Mouse (Mus musculus) neural tube, embryonic 14.5 days (tissue): ENCODE measurements around the gene Chaf1a. TPM values are rescaled to one million over a fixed set of nuclear protein-coding genes. Genes with fewer than 3 reads are reported as not detected.

Experiments
- ATAC-seq: fragments of 200-750 bp; cut with Nextera tagmentation; 2 replicates; pipeline ENCODE4 v1.8.0; 2017; ENCODE audit warnings: low read depth, mild to moderate bottlenecking, moderate TSS enrichment, moderate library complexity
- H3K27ac ChIP-seq: fragments of 300-500 bp; sonication (generic); 2 replicates; pipeline ENCODE4 v1.5.1; 2014; ENCODE audit warnings: low read depth, mild to moderate bottlenecking, control low read depth, low read length, moderate library complexity, mixed read lengths
- H3K27me3 ChIP-seq: fragments of 300-500 bp; sonication (generic); 2 replicates; pipeline ENCODE4 v1.6.1; 2014; ENCODE audit warnings: low read length; ENCODE audit not compliant: control insufficient read depth, insufficient read depth
- H3K36me3 ChIP-seq: fragments of 300-500 bp; sonication (generic); 2 replicates; pipeline ENCODE4 v1.6.1; 2014; ENCODE audit warnings: low read length, mixed read lengths; ENCODE audit not compliant: control insufficient read depth, insufficient read depth
- H3K4me1 ChIP-seq: fragments of 300-500 bp; sonication (generic); 2 replicates; pipeline ENCODE4 v1.6.1; 2014; ENCODE audit warnings: low read length; ENCODE audit not compliant: control insufficient read depth, insufficient read depth
- H3K4me2 ChIP-seq: fragments of 300-500 bp; sonication (generic); 2 replicates; pipeline ENCODE4 v1.6.1; 2014; ENCODE audit warnings: mild to moderate bottlenecking, low read depth, low read length, control low read depth
- H3K4me3 ChIP-seq: fragments of 300-500 bp; sonication (generic); 2 replicates; pipeline ENCODE4 v1.5.1; 2014; ENCODE audit warnings: low read depth, low read length, control low read depth, mixed read lengths
- H3K9ac ChIP-seq: fragments of 300-500 bp; sonication (generic); replicated peaks from 2 replicates; pipeline ENCODE4 v1.6.1; 2014; ENCODE audit warnings: low read depth, mild to moderate bottlenecking, control low read depth, low read length, mixed read lengths
- H3K9me3 ChIP-seq: fragments of 300-500 bp; sonication (generic); 2 replicates; pipeline ENCODE4 v1.6.1; 2016; ENCODE audit warnings: low read length; ENCODE audit not compliant: control insufficient read depth
- WGBS: fragments of 180-500 bp; shearing (Covaris S2); extraction: QIAGEN DNeasy Blood & Tissue Kit; methylation state at CpG from one replicate; pipeline ENCODE4 v1.1.7; 2014; 5-methylcytosine and 5-hydroxymethylcytosine counted together
- polyA plus RNA-seq: library from polyadenylated mRNA; unstranded; fragments of >200 nt; fragmentation: Nextera tagmentation; extraction: Ambion mirVana; gene quantifications from 2 replicates; pipeline ENCODE4 v1.2.1, GENCODE M21; 2014

Gene Chaf1a
- polyA plus RNA-seq, 1 experiment from 2014 or later = 2.3 TPM

DNA sequence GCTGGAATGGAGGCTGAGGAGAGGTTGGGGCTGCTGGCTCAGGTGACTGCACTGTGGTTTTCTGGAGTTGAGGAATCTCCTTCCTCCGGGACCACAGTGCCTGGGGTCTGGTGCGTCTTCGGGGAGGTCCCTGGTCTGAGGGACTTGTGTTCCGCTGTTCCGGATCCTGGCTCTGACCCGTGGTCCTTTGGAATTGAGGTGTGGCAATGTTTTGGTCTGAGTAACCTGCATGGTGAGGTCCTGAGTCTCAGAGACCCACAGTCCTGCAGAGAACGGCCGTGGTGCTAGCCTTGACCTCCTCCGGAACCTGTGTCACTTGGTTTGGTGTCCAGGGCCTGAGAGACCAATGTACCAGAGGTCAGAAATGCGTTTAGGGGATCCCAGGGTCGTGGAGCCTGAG, 39.7 kb downstream of the Chaf1a start:
- WGBS = 2% methylated on average over 11 of the region's 11 CpGs
- no peak for ATAC-seq
- H3K27me3 ChIP-seq = no peaks in the 10 kb centered on the region

DNA sequence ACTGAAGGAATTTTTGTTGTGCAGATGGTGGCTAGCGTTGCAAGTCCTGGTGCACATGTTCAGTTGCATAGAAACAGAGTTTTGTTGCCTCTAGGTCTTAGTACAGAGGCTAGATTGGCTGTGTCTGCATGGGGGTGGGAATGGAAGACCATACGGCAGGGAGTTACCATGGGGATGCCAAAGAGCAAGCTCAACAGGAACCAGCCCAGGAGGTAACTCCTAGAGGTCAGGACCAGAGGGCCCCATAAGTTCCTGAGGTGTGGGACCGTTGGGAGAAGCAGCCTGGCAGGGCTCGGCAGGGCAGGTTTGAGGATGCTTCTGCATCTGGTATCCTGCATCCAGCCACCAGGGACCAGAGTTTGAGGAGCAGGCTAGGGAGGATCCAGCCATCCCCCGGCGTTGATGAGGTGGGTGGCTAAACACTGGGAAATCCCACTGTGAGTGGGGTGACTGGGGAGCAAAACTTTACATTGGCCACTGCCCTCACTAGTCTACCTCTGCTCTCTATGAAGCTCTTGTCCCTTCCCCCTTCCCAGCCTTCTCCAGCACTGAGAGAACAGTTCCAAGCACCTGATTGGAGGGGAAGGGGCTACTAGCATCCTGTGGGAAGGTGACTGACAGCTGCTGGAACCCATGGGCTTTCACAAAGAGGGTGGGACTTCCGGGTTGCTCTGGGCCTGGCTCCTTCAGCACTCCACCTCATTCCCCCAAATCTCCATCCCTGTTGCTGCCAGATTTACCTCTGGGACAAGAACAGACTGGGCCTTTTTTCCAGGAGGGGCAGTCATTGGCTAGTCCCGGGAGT, 40.7 kb downstream of the Chaf1a start:
- WGBS = 5% methylated on average over 8 of the region's 8 CpGs
- Histone ChIP-seq H3K27ac (no peak overlapping the region), H3K36me3 (peaks cover 13% of the 10 kb centered on the region; the same call in 1 of the 2 replicates), H3K27me3 (no peaks in the 10 kb centered on the region), H3K9me3 (no peaks in the 10 kb centered on the region), H3K4me1 (peaks cover 22% of the 10 kb centered on the region), H3K4me2 (peak overlapping the region; percentile 96), H3K9ac (peak overlapping the region; percentile 74), H3K4me3 (peak overlapping the region; percentile 75)
- ATAC-seq = peak; percentile 47; the same call in 1 of the 2 replicates

More for the DNA sequence above, 39.7 kb downstream of the Chaf1a start:
- peak overlapping the region; percentile 74 for H3K9ac ChIP-seq
- peak overlapping the region; percentile 75 for H3K4me3 ChIP-seq
- H3K36me3 ChIP-seq = peaks cover 13% of the 10 kb centered on the region; the same call in 1 of the 2 replicates
- H3K27ac ChIP-seq = peak overlapping the region; percentile 13; the same call in 1 of the 2 replicates
- H3K4me1 ChIP-seq = peaks cover 22% of the 10 kb centered on the region
- H3K4me2 ChIP-seq = peak overlapping the region; percentile 96
- H3K9me3 ChIP-seq = no peaks in the 10 kb centered on the region

DNA sequence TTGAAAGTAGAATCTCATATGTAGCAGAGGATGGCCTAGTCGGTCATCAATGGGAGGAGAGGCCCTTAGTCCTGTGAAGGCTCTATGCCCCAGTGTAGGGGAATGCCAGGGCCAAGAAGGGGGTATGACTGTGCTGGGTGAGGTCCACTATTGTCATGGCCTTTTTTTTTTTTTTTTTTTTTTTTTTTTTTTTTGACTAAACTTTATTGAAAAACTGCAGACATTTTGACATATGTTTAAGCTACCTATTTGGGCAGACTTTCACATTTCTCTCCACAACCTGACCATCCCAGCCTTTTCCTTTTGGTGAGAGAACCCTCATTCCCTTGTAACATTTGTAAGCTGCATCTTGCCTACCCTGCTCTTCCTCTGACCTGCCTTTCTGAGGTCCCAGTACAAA, 52.1 kb downstream of the Chaf1a start:
- no peak overlapping the region for H3K4me3 ChIP-seq
- H3K4me2 ChIP-seq = no peak overlapping the region
- no peaks in the 10 kb centered on the region for H3K9me3 ChIP-seq
- peaks cover 23% of the 10 kb centered on the region for H3K36me3 ChIP-seq
- WGBS = 81% methylated on average over 1 of the region's 1 CpGs
- no peak overlapping the region for H3K9ac ChIP-seq
- no peak for ATAC-seq
- no peaks in the 10 kb centered on the region for H3K4me1 ChIP-seq
- no peaks in the 10 kb centered on the region for H3K27me3 ChIP-seq
- H3K27ac ChIP-seq = no peak overlapping the region

DNA sequence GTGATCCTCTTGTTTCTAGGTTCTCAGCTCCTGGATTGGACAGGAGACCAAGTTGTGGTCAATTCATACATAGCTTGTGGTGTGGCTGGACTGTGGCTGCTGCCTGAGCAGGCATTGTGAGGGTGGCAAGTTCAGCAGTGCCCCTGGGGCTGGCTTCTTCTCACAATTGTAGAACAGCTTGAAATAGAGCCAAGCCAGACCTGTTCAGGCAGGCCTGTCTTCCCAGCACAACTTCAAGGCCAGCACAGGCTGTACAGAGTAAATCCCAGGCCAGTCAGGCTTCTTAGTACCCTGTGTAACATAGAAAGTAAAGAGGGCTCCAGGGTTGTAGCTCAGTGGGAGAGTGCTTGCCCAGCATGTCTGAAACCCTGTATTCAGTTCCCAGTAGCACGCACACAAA, 52.6 kb downstream of the Chaf1a start:
- H3K9ac ChIP-seq = no peak overlapping the region
- H3K9me3 ChIP-seq = no peaks in the 10 kb centered on the region
- H3K27me3 ChIP-seq = no peaks in the 10 kb centered on the region
- no peak overlapping the region for H3K4me3 ChIP-seq
- no peaks in the 10 kb centered on the region for H3K4me1 ChIP-seq
- 100% methylated on average over 1 of the region's 1 CpGs for WGBS
- no peak for ATAC-seq
- no peak overlapping the region for H3K27ac ChIP-seq
- H3K4me2 ChIP-seq = no peak overlapping the region
- peaks cover 27% of the 10 kb centered on the region for H3K36me3 ChIP-seq

DNA sequence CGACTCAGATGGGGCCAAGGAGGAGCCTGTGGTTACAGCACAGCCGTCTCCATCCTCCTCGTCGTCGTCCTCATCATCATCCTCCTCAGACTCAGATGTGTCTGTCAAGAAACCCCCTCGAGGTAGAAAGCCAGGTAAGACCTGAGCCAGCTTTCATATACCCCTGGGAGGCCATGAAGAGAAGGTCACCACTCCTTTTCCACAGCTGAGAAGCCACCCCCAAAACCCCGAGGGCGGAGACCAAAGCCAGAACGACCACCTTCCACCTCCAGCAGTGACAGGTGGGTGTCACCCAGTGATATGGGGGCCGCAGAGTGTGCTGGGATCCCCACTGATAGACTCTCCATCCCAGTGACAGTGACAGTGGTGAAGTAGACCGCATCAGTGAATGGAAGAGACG, 56.6 kb downstream of the Chaf1a start:
- 92% methylated on average over 12 of the region's 12 CpGs for WGBS
- no peak overlapping the region for H3K4me2 ChIP-seq
- no peak for ATAC-seq
- peaks cover 41% of the 10 kb centered on the region for H3K36me3 ChIP-seq
- H3K4me1 ChIP-seq = no peaks in the 10 kb centered on the region
- H3K9ac ChIP-seq = no peak overlapping the region
- H3K9me3 ChIP-seq = no peaks in the 10 kb centered on the region
- no peaks in the 10 kb centered on the region for H3K27me3 ChIP-seq
- H3K4me3 ChIP-seq = no peak overlapping the region
- H3K27ac ChIP-seq = no peak overlapping the region

DNA sequence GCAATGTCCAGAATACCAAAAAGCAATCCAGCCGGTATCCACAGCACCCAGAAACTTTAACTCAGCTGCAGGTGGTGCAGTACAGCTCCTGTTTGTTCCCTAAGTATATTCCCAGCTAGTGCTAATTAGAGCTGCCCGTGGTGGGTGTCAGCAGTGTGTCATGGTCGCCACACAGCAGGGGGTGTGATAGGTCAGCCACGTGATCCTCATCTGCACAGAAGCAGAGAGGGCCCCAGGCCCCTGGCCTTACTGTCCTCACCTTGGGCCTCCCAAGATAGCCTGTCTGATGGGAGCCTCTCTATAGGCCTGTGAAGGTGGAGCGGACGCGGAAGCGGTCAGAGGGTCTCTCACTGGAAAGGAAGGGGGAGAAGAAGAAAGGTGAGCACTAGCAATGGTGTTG, 57.9 kb downstream of the Chaf1a start:
- H3K4me2 ChIP-seq = no peak overlapping the region
- no peaks in the 10 kb centered on the region for H3K9me3 ChIP-seq
- ATAC-seq = no peak
- no peak overlapping the region for H3K4me3 ChIP-seq
- WGBS = 93% methylated on average over 8 of the region's 8 CpGs
- H3K27me3 ChIP-seq = no peaks in the 10 kb centered on the region
- H3K27ac ChIP-seq = no peak overlapping the region
- H3K4me1 ChIP-seq = no peaks in the 10 kb centered on the region
- H3K36me3 ChIP-seq = peaks cover 52% of the 10 kb centered on the region
- H3K9ac ChIP-seq = no peak overlapping the region

DNA sequence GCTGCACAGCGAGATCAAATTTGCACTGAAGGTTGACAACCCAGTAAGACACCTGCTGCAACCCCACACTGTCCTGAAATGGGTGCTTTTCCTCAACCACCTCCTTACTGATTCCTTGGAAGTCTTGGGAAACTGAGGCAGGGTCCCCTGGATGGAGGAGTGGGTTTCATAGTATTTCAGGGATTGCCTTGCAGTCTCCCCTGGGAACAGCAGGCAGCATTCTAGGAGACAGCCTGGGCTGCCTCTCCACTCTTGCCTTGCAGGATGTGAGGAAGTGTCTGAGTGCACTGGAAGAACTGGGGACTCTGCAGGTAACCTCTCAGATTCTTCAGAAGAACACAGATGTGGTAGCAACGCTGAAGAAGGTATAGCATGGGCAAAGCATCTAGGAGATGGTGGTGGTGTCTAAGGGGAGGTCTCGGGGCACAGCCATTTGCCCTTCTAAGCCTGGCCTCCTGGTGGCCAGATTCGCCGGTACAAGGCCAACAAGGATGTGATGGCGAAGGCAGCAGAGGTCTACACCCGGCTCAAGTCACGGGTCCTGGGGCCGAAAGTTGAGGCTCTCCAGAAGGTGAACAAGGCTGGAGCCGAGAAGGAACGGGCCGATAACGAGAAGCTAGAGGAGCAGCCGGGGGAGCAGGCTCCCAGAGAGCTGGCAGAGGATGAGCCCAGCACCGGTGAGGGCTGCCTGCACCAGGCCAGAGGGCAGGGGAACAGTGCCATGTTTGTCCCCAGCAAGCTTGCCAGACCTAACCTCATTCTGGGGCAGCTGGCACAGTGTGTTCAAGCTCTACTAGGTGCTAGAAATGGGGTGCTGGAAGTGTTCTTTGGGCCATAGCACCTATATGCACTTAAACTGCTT, 58.7 kb downstream of the Chaf1a start:
- ATAC-seq = no peak

DNA sequence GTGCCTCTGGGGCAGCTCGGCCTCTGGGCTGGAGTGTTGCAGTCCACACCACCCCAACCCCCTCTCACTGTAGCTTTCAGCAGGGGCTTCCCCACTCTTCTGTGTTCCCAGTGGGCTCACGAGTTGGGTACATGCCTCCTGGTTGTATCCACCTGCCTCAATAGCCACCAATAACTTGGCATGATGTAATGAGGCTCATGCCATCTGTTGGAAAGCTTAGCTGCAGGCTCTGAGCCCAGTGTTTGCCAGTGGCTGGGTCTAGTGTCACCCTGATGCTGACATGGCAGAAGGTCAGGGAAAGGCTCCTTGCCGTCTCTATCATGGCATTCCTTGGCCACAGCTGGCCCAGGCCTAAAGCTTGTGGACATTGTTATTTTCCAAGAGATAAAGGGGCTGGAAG, 60.6 kb downstream of the Chaf1a start:
- no peak overlapping the region for H3K27ac ChIP-seq
- H3K27me3 ChIP-seq = no peaks in the 10 kb centered on the region
- no peak for ATAC-seq
- 93% methylated on average over 3 of the region's 3 CpGs for WGBS
- no peak overlapping the region for H3K4me2 ChIP-seq
- peaks cover 51% of the 10 kb centered on the region for H3K36me3 ChIP-seq
- H3K9ac ChIP-seq = no peak overlapping the region
- no peaks in the 10 kb centered on the region for H3K9me3 ChIP-seq
- no peaks in the 10 kb centered on the region for H3K4me1 ChIP-seq
- H3K4me3 ChIP-seq = no peak overlapping the region

More for the DNA sequence above, 58.7 kb downstream of the Chaf1a start:
- H3K4me1 ChIP-seq = no peaks in the 10 kb centered on the region
- H3K36me3 ChIP-seq = peaks cover 53% of the 10 kb centered on the region
- no peak overlapping the region for H3K27ac ChIP-seq
- H3K27me3 ChIP-seq = no peaks in the 10 kb centered on the region
- H3K4me2 ChIP-seq = no peak overlapping the region
- H3K9me3 ChIP-seq = no peaks in the 10 kb centered on the region
- no peak overlapping the region for H3K4me3 ChIP-seq
- WGBS = 93% methylated on average over 15 of the region's 15 CpGs
- no peak overlapping the region for H3K9ac ChIP-seq

DNA sequence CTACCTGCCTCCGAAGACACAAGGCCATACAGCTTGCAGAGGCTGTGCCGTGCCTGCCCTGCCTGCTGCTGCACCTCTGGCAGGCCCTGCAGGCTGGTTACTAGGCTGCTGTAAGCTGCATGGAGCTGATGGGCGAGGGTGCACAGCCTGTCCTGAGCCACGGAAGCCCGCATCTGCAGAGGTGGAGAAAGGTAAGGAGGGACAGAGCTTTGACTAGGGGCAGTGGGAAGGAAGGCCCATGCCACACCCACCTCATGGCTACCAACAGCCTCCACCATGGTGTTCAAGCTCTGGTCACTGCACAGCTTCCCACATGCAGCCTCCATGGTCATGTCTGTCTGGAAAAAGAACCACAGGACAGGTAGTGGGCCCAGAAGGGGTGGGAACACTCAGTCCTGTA, 61.9 kb downstream of the Chaf1a start:
- Histone ChIP-seq H3K36me3 (peaks cover 37% of the 10 kb centered on the region), H3K4me3 (no peak overlapping the region), H3K4me1 (no peaks in the 10 kb centered on the region), H3K4me2 (no peak overlapping the region), H3K9ac (no peak overlapping the region), H3K27ac (no peak overlapping the region), H3K9me3 (no peaks in the 10 kb centered on the region), H3K27me3 (no peaks in the 10 kb centered on the region)
- WGBS = 93% methylated on average over 5 of the region's 5 CpGs
- no peak for ATAC-seq
